Mouse (Mus musculus): Measurements from ENCODE around the gene Lsm10. TPM values are rescaled to one million over a fixed set of nuclear protein-coding genes. Genes with fewer than 3 reads are reported as not detected.

The Lsm10 gene
- polyA plus RNA-seq, 1 experiment from 2014 or later, result 55.8 TPM

Other genes with a start within 250 kb of the Lsm10 start
- 0.57 and 0.68 TPM in 2 replicates for gene Csf3r, start 72.1 kb upstream of the Lsm10 start, polyA plus RNA-seq (2015; fragmentation: Nextera tagmentation; extraction: Ambion mirVana)
- gene Mrps15, start 49.7 kb upstream of the Lsm10 start, polyA plus RNA-seq (2015; fragmentation: Nextera tagmentation; extraction: Ambion mirVana), result 134 and 138 TPM in 2 replicates
- 42.5 and 42.9 TPM in 2 replicates for gene Oscp1, start 38.1 kb upstream of the Lsm10 start, polyA plus RNA-seq (2015; fragmentation: Nextera tagmentation; extraction: Ambion mirVana)
- gene Stk40, start 7.3 kb downstream of the Lsm10 start, polyA plus RNA-seq (2015; fragmentation: Nextera tagmentation; extraction: Ambion mirVana), result 29.5 and 34.3 TPM in 2 replicates
- gene Eva1b, start 51.1 kb downstream of the Lsm10 start, polyA plus RNA-seq (2015; fragmentation: Nextera tagmentation; extraction: Ambion mirVana), result 11.8 and 13.7 TPM in 2 replicates
- gene Sh3d21, start 66.9 kb downstream of the Lsm10 start, polyA plus RNA-seq (2015; fragmentation: Nextera tagmentation; extraction: Ambion mirVana), result 1.3 and 1.5 TPM in 2 replicates
- 107 and 120 TPM in 2 replicates for gene Thrap3, start 106.1 kb downstream of the Lsm10 start, polyA plus RNA-seq (2015; fragmentation: Nextera tagmentation; extraction: Ambion mirVana)
- 59.8 and 71.7 TPM in 2 replicates for gene Map7d1, start 159.7 kb downstream of the Lsm10 start, polyA plus RNA-seq (2015; fragmentation: Nextera tagmentation; extraction: Ambion mirVana)
- gene Trappc3, start 165.7 kb downstream of the Lsm10 start, polyA plus RNA-seq (2015; fragmentation: Nextera tagmentation; extraction: Ambion mirVana), result 179 and 199 TPM in 2 replicates
- gene Col8a2, start 190.2 kb downstream of the Lsm10 start, polyA plus RNA-seq (2015; fragmentation: Nextera tagmentation; extraction: Ambion mirVana), result 5.8 and 6.8 TPM in 2 replicates
- gene Adprhl2, start 225.1 kb downstream of the Lsm10 start, polyA plus RNA-seq (2015; fragmentation: Nextera tagmentation; extraction: Ambion mirVana), result 83.1 and 84.1 TPM in 2 replicates
- gene Tekt2, start 229.1 kb downstream of the Lsm10 start, polyA plus RNA-seq (2015; fragmentation: Nextera tagmentation; extraction: Ambion mirVana), result 11.8 and 13.5 TPM in 2 replicates

All from hindbrain, embryonic 16.5 days (tissue).